Mouse (Mus musculus) stomach, postnatal 0 days (tissue): Measurements from ENCODE around the gene Lgals3bp.

Experiments
- CTCF ChIP-seq: IDR thresholded peaks from 2 replicates; pipeline ENCODE4 v1.5.1; 2016; ENCODE audit warnings: antibody characterized with exemption, low read depth, mild to moderate bottlenecking, moderate library complexity
- EP300 ChIP-seq: optimal IDR thresholded peaks from 2 replicates; pipeline ENCODE3; 2016; ENCODE audit warnings: antibody characterized with exemption

DNA sequence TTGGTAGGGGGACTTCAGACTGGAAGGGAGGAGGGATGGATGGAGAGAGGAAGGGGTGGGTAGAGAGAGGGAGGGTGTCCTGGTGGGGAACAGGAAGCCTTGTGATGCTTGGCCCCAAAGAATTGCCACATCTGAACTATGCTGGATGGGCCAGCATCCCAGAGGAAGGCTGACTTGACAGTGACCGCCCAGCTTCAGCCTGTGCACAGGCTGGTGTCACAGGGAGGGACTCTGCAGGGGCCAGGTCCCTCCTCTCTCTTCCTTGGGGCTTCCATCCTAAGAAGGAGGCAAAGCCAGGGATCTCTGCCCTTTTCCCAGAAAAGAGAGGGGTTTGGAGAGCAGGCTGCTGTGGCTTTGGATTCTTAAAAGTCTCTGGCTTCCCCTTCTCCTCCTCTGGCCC is 39.4 kb downstream of the Lgals3bp start:
- TF ChIP-seq CTCF (no peak), EP300 (no peak)
